Mouse (Mus musculus) hindbrain, embryonic 15.5 days (tissue): ENCODE data around the gene Antxr1. TPM values are rescaled to one million over a fixed set of nuclear protein-coding genes. Genes with fewer than 3 reads are reported as not detected.

Experiments used
- ATAC-seq: fragments of 200-750 bp; cut with Nextera tagmentation; 2 replicates; pipeline ENCODE4 v1.8.0; 2017; ENCODE audit warnings: low read depth, moderate number of reproducible peaks, moderate TSS enrichment; ENCODE audit not compliant: low FRiP score
- H3K27ac ChIP-seq: fragments of 300-500 bp; sonication (generic); replicated peaks from 2 replicates; pipeline ENCODE4 v1.5.1; 2015; ENCODE audit warnings: mild to moderate bottlenecking, inconsistent platforms
- H3K27me3 ChIP-seq: fragments of 300-500 bp; sonication (generic); 2 replicates; pipeline ENCODE4 v1.6.1; 2015; ENCODE audit warnings: control low read depth, inconsistent platforms
- H3K36me3 ChIP-seq: fragments of 300-500 bp; sonication (generic); 2 replicates; pipeline ENCODE4 v1.6.1; 2015; ENCODE audit warnings: control low read depth, inconsistent platforms
- H3K4me1 ChIP-seq: fragments of 300-500 bp; sonication (generic); replicated peaks from 2 replicates; pipeline ENCODE4 v1.6.1; 2015; ENCODE audit warnings: control low read depth, inconsistent platforms
- H3K4me2 ChIP-seq: fragments of 300-500 bp; sonication (generic); 2 replicates; pipeline ENCODE4 v1.6.1; 2015; ENCODE audit warnings: moderate library complexity, mild to moderate bottlenecking, inconsistent platforms
- H3K4me3 ChIP-seq: fragments of 300-500 bp; sonication (generic); 2 replicates; pipeline ENCODE4 v1.5.1; 2015; ENCODE audit warnings: mild to moderate bottlenecking, inconsistent platforms
- H3K9ac ChIP-seq: fragments of 300-500 bp; sonication (generic); 2 replicates; pipeline ENCODE4 v1.6.1; 2015; ENCODE audit warnings: inconsistent platforms
- H3K9me3 ChIP-seq: fragments of 300-500 bp; sonication (generic); 2 replicates; pipeline ENCODE4 v1.6.1; 2016; ENCODE audit warnings: control low read depth, inconsistent platforms
- WGBS: fragments of 180-500 bp; shearing (Covaris S2); methylation state at CpG from one replicate; pipeline ENCODE4 v1.1.7; 2015; 5-methylcytosine and 5-hydroxymethylcytosine counted together
- polyA plus RNA-seq: library from polyadenylated mRNA; unstranded; fragments of >200 nt; fragmentation: Nextera tagmentation; extraction: Ambion mirVana; gene quantifications from 2 replicates; pipeline ENCODE4 v1.2.1, GENCODE M21; 2015

The Antxr1 gene
- polyA plus RNA-seq, 1 experiment from 2014 or later: 4.7 TPM

DNA sequence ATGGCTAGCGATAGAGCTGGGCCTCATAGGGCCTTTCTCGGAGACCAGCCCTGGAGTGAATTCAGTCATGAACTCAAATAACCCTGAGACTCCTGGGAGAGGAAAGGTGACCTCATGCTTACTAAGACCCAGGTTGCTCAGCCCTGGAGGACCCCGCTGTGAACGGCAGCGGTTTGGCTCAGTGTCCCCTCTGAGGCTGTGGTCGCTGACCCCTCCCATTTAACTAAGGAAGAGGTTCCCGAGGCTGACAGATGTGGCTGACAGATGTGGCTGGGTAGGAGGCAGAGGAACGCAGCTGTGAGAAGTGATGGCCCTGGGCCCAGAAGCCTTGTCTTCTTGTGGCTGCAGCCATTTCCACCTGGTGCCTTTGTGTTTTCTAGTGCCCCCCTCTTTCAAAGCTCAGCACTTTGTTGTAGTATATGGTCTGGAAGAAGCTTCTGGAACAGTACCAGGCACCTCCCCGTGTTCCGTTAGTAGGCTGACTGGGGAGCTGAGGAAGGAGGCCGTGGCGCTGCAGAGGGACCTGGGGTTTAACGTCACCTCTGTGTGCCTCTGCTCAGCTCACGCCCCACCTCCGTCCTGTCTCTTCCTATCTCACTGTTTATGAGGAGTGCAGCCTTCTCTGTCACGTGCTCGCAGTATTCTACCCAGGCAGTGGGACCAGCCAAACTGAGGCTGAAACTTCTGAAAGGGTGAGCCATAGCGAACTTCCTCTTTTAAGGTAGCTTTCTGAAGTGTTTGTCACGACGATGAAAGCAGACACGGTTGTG, 183.0 kb downstream of the Antxr1 start:
- Histone ChIP-seq H3K27me3 (no peaks in the 10 kb centered on the region), H3K36me3 (no peaks in the 10 kb centered on the region), H3K4me2 (no peak overlapping the region), H3K27ac (no peak overlapping the region), H3K9ac (no peak overlapping the region), H3K4me3 (no peak overlapping the region), H3K9me3 (no peaks in the 10 kb centered on the region), H3K4me1 (no peaks in the 10 kb centered on the region)
- WGBS: 71% methylated on average over 21 of the region's 21 CpGs
- ATAC-seq: no peak

DNA sequence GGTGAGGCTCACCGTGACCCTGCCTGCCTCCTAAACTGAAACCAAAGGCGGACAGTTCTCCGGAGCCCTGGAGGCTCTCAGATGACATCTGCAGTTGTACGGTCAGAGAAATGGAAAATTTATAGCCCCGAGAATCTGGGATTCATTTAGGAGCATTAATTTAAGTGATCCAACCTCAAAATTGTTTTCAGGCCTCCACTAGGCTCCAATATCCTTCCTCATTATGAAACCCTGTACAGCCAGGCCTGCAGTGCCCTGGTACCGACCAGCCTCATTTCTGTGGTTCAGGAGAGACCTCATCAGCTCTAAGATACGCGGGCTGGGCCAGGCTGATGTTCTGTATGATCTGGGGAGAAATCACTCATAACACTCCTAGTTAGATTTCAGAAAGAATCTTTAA, 184.2 kb downstream of the Antxr1 start:
- Histone ChIP-seq H3K36me3 (no peaks in the 10 kb centered on the region), H3K4me2 (no peak overlapping the region), H3K27ac (no peak overlapping the region), H3K4me1 (no peaks in the 10 kb centered on the region), H3K9me3 (no peaks in the 10 kb centered on the region), H3K9ac (no peak overlapping the region), H3K4me3 (no peak overlapping the region), H3K27me3 (no peaks in the 10 kb centered on the region)
- WGBS: 89% methylated on average over 8 of the region's 8 CpGs
- ATAC-seq: no peak

DNA sequence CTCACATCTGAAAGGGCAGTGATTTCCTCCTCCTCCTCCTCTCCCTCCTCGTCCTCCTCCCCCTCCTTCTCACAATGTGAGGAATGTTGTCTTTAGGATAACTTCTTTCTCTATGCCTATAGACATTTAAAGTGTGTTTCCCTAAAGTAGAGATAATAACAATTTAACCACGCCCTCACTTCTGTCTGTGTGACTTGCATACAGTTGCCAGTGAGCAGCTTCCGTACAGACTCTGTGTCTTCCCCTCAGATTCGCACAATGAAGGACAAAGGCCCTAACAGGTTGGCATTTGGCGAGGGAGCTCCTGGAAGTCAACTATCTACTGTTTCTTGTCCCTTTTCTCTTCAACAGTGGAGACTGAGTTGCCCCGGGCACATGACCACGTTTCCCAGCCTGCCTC, 185.2 kb downstream of the Antxr1 start:
- no peak for ATAC-seq
- 83% methylated on average over 7 of the region's 7 CpGs for WGBS
- no peaks in the 10 kb centered on the region for H3K4me1 ChIP-seq
- H3K9ac ChIP-seq: no peak overlapping the region
- H3K9me3 ChIP-seq: no peaks in the 10 kb centered on the region
- H3K4me2 ChIP-seq: no peak overlapping the region
- no peaks in the 10 kb centered on the region for H3K36me3 ChIP-seq
- no peak overlapping the region for H3K4me3 ChIP-seq
- no peaks in the 10 kb centered on the region for H3K27me3 ChIP-seq
- no peak overlapping the region for H3K27ac ChIP-seq

DNA sequence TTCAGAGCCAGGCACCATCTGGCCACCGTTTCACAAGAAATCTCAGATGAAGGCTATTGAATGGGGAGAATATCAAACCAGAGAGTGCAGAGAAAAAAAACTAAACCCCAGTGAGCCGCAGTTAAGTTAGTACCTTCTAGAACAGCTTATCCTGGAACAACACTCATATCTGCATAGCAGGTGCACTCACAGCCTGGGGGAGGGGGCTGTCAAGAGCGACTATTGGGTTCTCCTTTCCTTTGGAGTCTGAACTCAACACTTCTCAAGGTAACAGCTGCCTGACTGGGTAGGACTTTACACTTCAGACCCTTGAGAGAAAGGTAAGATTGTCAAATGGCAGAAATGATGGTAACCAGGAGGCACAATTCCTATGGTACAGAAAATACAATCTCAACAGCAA, 187.7 kb downstream of the Antxr1 start:
- Histone ChIP-seq H3K27ac (no peak overlapping the region), H3K4me3 (no peak overlapping the region), H3K27me3 (no peaks in the 10 kb centered on the region), H3K4me2 (no peak overlapping the region), H3K9me3 (no peaks in the 10 kb centered on the region), H3K9ac (no peak overlapping the region), H3K36me3 (no peaks in the 10 kb centered on the region), H3K4me1 (no peaks in the 10 kb centered on the region)
- 83% methylated on average over 3 of the region's 3 CpGs for WGBS
- no peak for ATAC-seq

DNA sequence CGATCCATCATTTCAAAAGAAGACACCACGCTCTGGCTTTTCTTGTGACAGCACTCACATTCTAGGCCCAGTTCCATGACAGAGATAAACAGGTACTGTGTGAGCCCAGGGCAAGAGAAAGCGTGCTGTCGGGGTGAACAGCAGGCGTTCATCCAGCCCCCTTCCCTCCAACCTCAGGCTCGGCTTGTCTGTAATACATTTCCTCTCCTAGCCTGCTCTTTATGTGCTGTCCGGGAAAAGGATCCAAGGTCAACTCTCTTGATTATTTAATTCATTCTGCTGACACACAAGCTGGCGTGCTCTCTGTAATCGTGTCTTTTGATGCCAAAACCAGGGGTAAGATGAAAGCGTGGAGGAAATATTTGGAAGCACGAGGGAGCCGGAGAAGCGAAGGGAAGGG, 192.0 kb downstream of the Antxr1 start:
- peaks cover 7% of the 10 kb centered on the region; the same call in 1 of the 2 replicates for H3K4me1 ChIP-seq
- no peaks in the 10 kb centered on the region for H3K9me3 ChIP-seq
- no peak overlapping the region for H3K9ac ChIP-seq
- no peaks in the 10 kb centered on the region for H3K27me3 ChIP-seq
- ATAC-seq: no peak
- no peak overlapping the region for H3K4me2 ChIP-seq
- H3K4me3 ChIP-seq: no peak overlapping the region
- H3K36me3 ChIP-seq: no peaks in the 10 kb centered on the region
- no peak overlapping the region for H3K27ac ChIP-seq
- 51% methylated on average over 13 of the region's 13 CpGs for WGBS

DNA sequence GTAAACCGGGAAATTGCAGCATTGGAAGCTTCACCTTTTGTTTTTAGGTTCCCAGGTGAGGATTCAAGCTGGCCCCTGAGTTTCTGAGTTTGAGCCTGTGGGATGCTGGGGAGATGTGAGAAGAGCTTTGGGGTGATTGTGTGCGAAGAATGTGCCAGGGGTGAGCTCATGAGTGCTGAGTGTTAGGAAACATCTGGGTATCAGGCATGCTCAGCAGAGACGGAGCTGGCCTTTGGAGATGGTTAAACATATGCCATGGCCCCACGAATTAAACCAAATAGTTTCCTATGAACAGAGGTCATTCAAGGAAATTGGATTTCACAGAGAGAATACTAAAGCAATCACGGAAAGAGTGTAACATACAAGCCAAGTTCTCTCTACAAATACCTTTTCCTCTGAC, 193.4 kb downstream of the Antxr1 start:
- H3K27ac ChIP-seq: no peak overlapping the region
- H3K36me3 ChIP-seq: no peaks in the 10 kb centered on the region
- no peak for ATAC-seq
- WGBS: 87% methylated on average over 5 of the region's 5 CpGs
- no peak overlapping the region for H3K9ac ChIP-seq
- H3K4me2 ChIP-seq: no peak overlapping the region
- no peaks in the 10 kb centered on the region for H3K27me3 ChIP-seq
- peaks cover 7% of the 10 kb centered on the region; the same call in 1 of the 2 replicates for H3K4me1 ChIP-seq
- no peaks in the 10 kb centered on the region for H3K9me3 ChIP-seq
- H3K4me3 ChIP-seq: no peak overlapping the region

DNA sequence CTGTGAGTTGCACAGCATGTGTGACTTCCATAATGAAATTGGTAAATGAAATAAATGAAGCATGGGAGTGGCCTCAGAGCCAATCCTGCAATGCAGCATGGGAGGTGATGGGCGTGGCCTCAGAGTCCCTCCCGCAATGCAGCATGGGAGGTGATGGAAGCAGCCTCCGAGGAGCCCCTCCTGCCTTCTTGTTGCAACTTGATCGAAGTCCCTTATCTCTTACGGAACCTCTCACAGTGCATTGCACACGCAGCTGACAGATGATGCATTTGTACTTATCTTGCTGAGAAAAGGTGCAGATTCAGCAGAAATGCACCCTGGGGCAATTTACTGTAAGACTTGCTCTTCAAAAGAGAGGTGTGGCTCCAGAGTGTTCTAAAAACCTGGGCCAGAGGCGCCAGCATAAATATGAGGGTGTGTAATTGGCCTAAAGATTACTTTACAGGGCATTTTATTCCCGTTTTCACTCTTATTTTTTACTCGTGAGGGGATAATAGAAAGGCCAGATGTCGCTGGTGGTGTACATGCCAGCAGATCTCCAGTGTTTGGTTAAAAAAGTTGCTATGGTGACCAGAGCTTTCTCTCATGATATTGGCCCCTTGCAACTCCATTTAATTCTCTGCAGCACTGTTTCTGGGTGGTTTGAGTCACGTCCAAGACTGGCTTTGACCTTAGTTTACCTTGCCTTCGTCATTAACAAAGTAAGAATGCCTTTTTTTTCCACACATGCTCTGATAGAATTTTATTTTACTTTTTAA, 195.6 kb downstream of the Antxr1 start:
- Histone ChIP-seq H3K4me1 (peaks cover 7% of the 10 kb centered on the region; the same call in 1 of the 2 replicates), H3K9ac (no peak overlapping the region), H3K27me3 (no peaks in the 10 kb centered on the region), H3K4me2 (no peak overlapping the region), H3K4me3 (no peak overlapping the region), H3K27ac (0 out of 2 replicates have a peak overlapping the region, but pooled peaks have one; percentile 14), H3K36me3 (0 out of 2 replicates have a peak, but pooled peaks cover 6% of the 10 kb centered on the region), H3K9me3 (no peaks in the 10 kb centered on the region)
- 65% methylated on average over 12 of the region's 12 CpGs for WGBS
- no peak for ATAC-seq

DNA sequence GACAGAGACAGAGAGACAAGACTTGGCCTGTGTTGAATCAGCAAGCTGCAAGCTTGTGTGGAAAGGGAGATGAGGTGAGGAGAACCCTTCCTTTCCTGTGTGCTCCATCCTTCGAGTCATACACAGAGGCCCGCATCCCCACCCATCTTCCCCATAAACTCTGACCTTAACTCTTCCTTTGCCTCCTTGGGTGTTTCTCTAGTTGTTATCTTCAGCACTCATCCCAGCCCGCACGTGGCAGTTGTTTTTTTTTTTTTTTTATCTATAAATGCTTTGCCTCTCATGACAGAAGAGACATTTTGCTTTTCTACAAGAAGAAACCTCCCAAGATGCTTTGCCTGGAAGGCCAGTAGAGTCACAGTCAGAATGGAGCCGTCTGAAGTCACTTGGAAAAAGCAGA, 197.1 kb downstream of the Antxr1 start:
- no peaks in the 10 kb centered on the region for H3K9me3 ChIP-seq

DNA sequence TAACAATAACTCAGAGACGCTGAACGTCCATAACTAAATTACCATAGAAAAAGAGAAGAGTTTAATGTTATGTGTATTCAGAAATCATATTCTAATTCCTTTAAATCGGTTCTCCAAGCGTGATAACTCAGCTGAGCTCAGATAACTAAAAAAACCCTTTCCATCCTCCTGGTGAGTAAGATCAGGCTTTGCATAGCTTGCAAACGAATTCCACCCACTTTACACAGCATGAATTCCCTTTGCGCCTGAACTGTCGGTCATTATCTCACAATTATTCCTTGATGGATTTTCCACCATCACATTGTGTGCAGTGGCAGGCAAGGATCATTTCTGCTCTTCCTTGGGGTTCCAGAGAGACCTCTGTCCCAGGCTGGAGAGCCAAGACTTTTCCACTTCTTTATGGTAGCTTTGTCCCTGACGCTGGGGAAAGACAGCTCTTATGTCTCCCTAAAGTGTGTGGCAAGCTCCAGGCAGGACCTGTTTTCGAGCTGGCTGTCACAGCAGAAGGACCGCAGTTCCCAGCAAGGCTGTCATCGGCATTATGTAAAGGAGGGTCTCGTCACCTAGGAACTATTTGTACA, 201.6 kb downstream of the Antxr1 start:
- Histone ChIP-seq H3K4me1 (0 out of 2 replicates have a peak, but pooled peaks cover 5% of the 10 kb centered on the region), H3K9me3 (no peaks in the 10 kb centered on the region), H3K27me3 (no peaks in the 10 kb centered on the region), H3K4me3 (no peak overlapping the region), H3K27ac (no peak overlapping the region), H3K9ac (no peak overlapping the region), H3K4me2 (no peak overlapping the region), H3K36me3 (0 out of 2 replicates have a peak, but pooled peaks cover 6% of the 10 kb centered on the region)
- 60% methylated on average over 12 of the region's 12 CpGs for WGBS
- no peak for ATAC-seq

More for the DNA sequence above, 197.1 kb downstream of the Antxr1 start:
- no peak overlapping the region for H3K9ac ChIP-seq
- H3K36me3 ChIP-seq: 0 out of 2 replicates have a peak, but pooled peaks cover 6% of the 10 kb centered on the region
- H3K4me3 ChIP-seq: no peak overlapping the region
- ATAC-seq: no peak
- no peak overlapping the region for H3K4me2 ChIP-seq
- H3K27me3 ChIP-seq: no peaks in the 10 kb centered on the region
- H3K4me1 ChIP-seq: peaks cover 11% of the 10 kb centered on the region; the same call in 1 of the 2 replicates
- no peak overlapping the region for H3K27ac ChIP-seq
- WGBS: 91% methylated on average over 5 of the region's 5 CpGs

DNA sequence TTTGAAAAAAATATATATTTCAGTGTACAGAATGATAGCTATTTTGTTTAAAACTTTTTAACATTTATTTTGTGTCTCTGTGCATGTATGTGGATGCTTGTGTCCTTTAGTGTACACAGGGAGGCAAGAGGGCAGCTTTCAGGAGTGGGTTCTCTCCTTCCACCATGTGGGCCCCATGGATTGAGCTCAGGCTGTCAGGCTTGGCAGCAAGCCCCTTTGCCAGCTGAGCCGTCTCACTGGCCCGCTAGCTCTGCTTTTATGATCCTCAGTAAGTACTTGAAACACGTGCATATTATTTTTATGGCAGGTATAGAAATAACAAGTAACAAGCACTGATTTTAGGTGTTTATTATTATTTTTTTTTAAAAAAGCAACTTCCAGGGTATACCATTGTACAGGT, 202.1 kb downstream of the Antxr1 start:
- H3K27me3 ChIP-seq: no peaks in the 10 kb centered on the region
- ATAC-seq: no peak

DNA sequence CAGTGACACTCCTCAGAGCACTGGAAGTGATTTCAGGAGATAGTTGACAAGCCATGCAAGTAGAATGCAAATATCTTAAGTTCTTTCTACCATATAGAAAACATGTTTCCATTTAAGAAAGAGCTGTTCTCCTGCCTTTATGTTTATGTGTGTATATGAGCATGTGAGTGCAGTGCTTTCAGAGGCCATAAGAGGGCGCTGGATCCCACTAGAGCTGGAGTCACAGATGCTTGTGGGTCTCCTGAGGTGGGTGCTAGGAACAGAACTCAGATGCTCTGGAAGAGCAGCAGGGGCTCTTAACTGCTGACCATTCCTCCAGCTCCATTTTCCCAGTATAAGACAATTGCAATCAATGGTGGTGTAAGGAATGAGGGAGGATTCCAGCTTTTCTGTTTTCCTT, 204.5 kb downstream of the Antxr1 start:
- Histone ChIP-seq H3K4me1 (0 out of 2 replicates have a peak, but pooled peaks cover 5% of the 10 kb centered on the region), H3K9ac (no peak overlapping the region), H3K36me3 (no peaks in the 10 kb centered on the region), H3K9me3 (no peaks in the 10 kb centered on the region), H3K4me3 (no peak overlapping the region), H3K4me2 (no peak overlapping the region), H3K27ac (no peak overlapping the region), H3K27me3 (no peaks in the 10 kb centered on the region)
- ATAC-seq: no peak
- 92% methylated on average over 1 of the region's 1 CpGs for WGBS

More for the DNA sequence above, 202.1 kb downstream of the Antxr1 start:
- Histone ChIP-seq H3K4me1 (0 out of 2 replicates have a peak, but pooled peaks cover 5% of the 10 kb centered on the region), H3K4me3 (no peak overlapping the region), H3K9me3 (no peaks in the 10 kb centered on the region), H3K9ac (no peak overlapping the region), H3K36me3 (0 out of 2 replicates have a peak, but pooled peaks cover 6% of the 10 kb centered on the region), H3K4me2 (no peak overlapping the region), H3K27ac (no peak overlapping the region)
- WGBS: 72% methylated on average over 3 of the region's 3 CpGs

DNA sequence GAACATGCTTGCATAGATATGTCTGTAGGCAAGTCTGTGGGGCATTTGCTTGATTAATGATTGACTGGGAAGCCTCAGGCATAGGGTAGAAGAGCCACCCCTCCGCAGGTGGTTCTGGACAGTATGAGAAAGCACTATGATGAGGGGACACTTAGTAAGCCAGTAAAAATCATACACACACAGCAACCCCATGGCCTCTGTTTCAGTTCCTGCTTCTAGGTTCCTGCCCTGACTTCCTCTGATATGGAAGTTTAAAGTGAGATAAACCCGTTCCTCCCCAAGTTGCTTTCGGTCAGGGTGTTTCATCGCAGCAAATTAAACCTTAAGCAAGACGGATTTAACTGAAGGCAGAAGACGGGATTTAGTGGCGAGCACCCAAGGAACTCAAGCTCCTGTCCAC, 205.0 kb downstream of the Antxr1 start:
- H3K9me3 ChIP-seq: no peaks in the 10 kb centered on the region
- no peak overlapping the region for H3K27ac ChIP-seq
- H3K27me3 ChIP-seq: no peaks in the 10 kb centered on the region
- no peak overlapping the region for H3K4me3 ChIP-seq
- 98% methylated on average over 7 of the region's 7 CpGs for WGBS
- H3K36me3 ChIP-seq: no peaks in the 10 kb centered on the region
- H3K9ac ChIP-seq: no peak overlapping the region
- no peak overlapping the region for H3K4me2 ChIP-seq
- ATAC-seq: no peak
- H3K4me1 ChIP-seq: 0 out of 2 replicates have a peak, but pooled peaks cover 5% of the 10 kb centered on the region
